Mouse (Mus musculus) thymus, adult 2 months (tissue): Measurements from ENCODE around the gene Cep295nl.

Experiments
- CTCF ChIP-seq: fragments of 200-500 bp; IDR thresholded peaks from 2 replicates; pipeline ENCODE4 v1.5.1; 2012; ENCODE audit warnings: mild to moderate bottlenecking, control low read depth, low read length, moderate library complexity, borderline replicate concordance; ENCODE audit not compliant: control insufficient read depth, poor library complexity, insufficient read depth; ENCODE audit errors: extremely low read depth
- POLR2A ChIP-seq: fragments of 200-500 bp; IDR thresholded peaks from 2 replicates; pipeline ENCODE4 v1.6.1; 2012; ENCODE audit warnings: mild to moderate bottlenecking, low read length, control low read depth, moderate library complexity; ENCODE audit not compliant: control insufficient read depth, poor library complexity, insufficient read depth; ENCODE audit errors: extremely low read depth

GRCm38 (mm10) chr11:118286434-118286833 is 55.9 kb downstream of the Cep295nl start:
- TF ChIP-seq POLR2A: no peak
- TF ChIP-seq CTCF: no peak
